Mouse (Mus musculus) splenic B cell, adult 2 months (primary cell): ENCODE measurements around the gene Rab11a.
"Not testable (repeated sequence)": the region's sequence is repeated elsewhere in the genome, so short reads cannot be mapped to it uniquely, and the experiment has no call there.

Experiments used
- DNase-seq: peaks from one replicate; pipeline ENCODE4 v3.0.0-alpha.2; 2011; ENCODE audit warnings: low read depth, low spot score
- H3K27me3 ChIP-seq: 2 replicates; pipeline ENCODE4 v1.6.1; 2012; ENCODE audit warnings: mild to moderate bottlenecking, low read length, moderate library complexity, mixed read lengths; ENCODE audit not compliant: control insufficient read depth, poor library complexity, insufficient read depth, severe bottlenecking
- H3K36me3 ChIP-seq: 2 replicates; pipeline ENCODE4 v1.6.1; 2012; ENCODE audit warnings: mild to moderate bottlenecking, low read length, moderate library complexity, mixed read lengths; ENCODE audit not compliant: control insufficient read depth, poor library complexity, insufficient read depth, severe bottlenecking

Rab11a gene

GRCm38 (mm10) chr9:64769066-64769695 is 31.6 kb upstream of the Rab11a start:
- Histone ChIP-seq H3K27me3 (no peaks in the 10 kb centered on the region), H3K36me3 (no peaks in the 10 kb centered on the region)
- peak; percentile 76 for DNase-seq

DNA sequence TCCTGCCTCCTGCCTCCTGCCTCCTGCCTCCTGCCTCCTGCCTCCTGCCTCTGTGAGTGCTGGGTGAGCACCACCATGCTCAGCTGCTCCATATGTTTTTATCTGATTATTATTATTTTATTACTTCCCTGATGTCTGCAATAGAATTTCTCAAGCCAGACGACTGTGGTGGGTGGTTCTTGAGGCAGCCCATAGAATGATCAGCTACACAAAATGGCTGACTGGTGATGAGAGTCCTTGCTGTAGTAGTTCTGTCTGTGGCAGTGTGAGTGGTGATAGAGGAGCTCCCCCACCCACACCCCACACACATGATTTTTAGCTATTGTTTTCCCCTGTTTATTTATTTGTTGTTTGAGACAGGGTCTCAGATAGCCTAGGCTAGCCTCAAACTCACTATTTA is 30.2 kb upstream of the Rab11a start:
- DNase-seq = no peak
- Histone ChIP-seq H3K27me3 (no peaks in the 10 kb centered on the region), H3K36me3 (no peaks in the 10 kb centered on the region)

DNA sequence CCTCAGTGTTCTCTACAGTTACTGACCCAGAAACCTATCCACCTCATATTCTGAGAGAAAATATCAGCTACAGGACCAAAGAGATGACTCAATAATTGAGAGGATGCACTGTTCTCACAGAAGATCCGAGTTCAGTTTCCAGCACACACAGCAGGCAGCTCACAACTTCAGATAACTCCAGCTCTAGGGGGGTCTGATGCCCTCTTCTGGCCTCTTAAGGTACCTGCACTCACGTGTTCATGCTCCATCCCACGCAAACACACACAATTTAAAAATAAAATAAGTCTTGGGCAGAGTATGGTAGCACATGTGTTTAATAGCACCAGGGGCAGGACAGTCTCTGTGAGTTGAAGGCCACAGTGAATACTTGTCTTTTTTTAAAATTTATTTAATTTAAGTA is 28.6 kb upstream of the Rab11a start:
- no peaks in the 10 kb centered on the region for H3K27me3 ChIP-seq
- no peak for DNase-seq
- H3K36me3 ChIP-seq = no peaks in the 10 kb centered on the region

DNA sequence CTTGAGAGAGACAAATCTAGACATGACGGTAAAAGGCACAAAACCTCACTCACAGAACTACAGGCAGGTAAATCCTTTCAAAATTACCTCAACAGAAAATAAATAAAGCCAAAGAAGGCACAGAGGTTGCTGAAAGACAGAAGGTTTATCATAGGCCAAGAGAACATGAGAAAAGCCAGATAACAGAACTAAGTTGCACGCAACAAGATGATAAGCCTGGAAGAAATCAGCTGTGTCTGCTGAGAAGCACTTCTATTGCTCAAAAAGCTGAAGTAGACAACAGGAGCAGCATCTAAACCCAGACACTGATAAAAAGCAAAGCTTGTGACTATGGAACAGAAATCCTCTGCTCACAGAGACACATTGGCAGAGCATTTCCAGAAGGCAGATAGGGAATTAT is 27.3 kb upstream of the Rab11a start:
- no peaks in the 10 kb centered on the region for H3K27me3 ChIP-seq

DNA sequence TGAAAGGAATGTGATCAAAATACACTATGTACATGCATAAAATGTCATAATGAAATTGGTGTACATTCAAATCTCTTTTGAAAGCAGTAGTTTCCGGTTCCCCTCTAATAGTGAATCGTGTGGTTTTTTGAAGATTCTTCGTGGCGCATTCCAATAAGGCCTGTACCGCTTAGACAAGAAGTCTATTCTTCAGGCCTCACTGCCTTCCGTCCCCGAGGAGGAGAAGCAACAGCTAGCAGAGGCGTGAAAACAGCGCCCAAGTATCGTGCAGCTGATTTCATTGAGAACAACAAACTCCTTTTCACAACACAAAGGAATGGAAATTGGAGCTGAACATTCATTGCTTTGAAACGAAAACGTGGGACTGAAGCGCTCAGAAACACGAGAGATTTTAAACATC is 20.5 kb upstream of the Rab11a start:
- Histone ChIP-seq H3K27me3 (no peaks in the 10 kb centered on the region), H3K36me3 (no peaks in the 10 kb centered on the region)
- DNase-seq = no peak

More for the DNA sequence above, 27.3 kb upstream of the Rab11a start:
- no peaks in the 10 kb centered on the region for H3K36me3 ChIP-seq
- no peak for DNase-seq

GRCm38 (mm10) chr9:64752575-64752974 is 15.0 kb upstream of the Rab11a start:
- Histone ChIP-seq H3K36me3 (no peaks in the 10 kb centered on the region), H3K27me3 (no peaks in the 10 kb centered on the region)
- no peak for DNase-seq

DNA sequence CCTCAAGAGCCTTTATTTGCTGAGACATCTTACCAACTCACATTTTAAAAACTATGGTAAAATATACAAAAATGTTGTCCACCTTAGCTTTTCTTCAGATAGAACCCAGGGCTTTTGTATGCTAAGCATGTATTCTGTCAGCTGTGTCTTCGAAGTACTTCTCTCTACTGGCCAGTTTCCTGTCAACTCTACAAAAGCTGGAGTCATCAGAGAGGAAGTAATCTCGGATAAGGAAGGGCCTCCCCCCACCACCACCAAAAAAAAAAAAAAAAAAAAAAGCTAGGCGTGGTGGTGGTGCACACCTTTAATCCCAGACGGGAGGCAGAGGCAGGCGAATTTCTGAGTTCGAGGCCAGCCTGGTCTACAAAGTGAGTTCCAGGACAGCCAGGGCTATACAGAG is 11.8 kb upstream of the Rab11a start:
- H3K27me3 ChIP-seq = no peaks in the 10 kb centered on the region
- DNase-seq = no peak
- no peaks in the 10 kb centered on the region for H3K36me3 ChIP-seq

DNA sequence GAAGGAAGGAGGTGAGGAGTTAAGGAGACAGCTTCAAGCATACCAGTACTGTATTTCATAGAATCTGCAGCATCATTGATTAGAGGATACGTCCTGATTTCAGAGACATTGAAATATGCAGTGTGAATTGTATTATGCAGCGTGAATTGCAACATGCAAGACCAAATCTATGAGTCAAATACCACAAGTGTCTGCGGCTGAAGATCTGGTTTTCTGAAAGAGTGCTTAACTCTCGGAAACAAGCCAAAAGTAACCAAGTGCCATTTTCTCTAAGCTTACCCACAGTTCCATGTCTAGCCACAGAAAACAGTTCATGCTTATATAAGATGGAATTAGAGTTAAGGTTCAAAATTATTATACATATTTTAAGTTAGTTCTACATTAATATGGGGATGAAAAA is 10.2 kb upstream of the Rab11a start:
- no peak for DNase-seq
- Histone ChIP-seq H3K36me3 (no peaks in the 10 kb centered on the region), H3K27me3 (no peaks in the 10 kb centered on the region)

- Histone ChIP-seq H3K36me3 (no peaks in the 10 kb centered on the region), H3K27me3 (no peaks in the 10 kb centered on the region)
- DNase-seq = peak; percentile 44
These were observed 4.9 kb upstream of the Rab11a start for GRCm38 (mm10) chr9:64742453-64742852.

GRCm38 (mm10) chr9:64739001-64739400 is 1.4 kb upstream of the Rab11a start:
- Histone ChIP-seq H3K36me3 (no peaks in the 10 kb centered on the region), H3K27me3 (no peaks in the 10 kb centered on the region)
- DNase-seq = no peak

DNA sequence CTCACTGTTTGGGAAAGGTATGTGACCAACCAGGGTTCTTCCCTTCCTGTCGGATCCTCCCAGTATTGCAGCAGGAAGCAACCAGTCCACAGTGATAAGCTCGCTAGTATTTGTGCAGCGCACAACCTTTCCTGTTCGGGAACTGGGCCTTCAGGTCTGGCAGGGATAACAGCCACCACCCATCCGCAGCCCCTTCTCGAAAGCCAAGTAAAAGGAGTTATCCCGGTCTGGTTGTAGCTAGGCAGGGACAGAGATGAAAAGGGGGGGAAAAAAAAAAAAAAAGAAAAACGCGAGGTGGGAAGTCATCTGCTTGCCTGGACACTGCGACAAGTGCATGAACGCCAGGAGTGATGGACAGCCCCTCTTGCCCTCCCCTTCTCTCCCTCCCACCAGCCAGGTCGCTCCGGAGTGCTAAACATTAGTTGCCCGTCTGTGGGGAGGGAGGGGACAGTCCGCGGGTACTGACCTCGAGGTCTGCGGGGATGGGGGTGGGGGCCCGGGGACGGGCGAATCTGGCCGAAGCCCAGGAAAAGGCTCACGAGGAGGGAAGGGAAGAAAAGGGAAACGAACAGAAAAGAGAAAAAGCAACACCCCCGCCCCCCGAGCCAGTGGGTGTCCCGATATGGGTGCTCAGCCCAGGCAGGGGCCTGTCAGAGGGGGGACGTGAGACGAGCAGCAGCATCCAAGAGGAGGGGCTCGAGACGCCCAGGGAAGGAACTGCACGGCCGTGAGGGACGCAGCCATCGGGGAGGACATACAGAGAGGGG is 736 bp downstream of the Rab11a start:
- H3K36me3 ChIP-seq = no peaks in the 10 kb centered on the region
- DNase-seq = peak; percentile 34
- H3K27me3 ChIP-seq = no peaks in the 10 kb centered on the region

- H3K27me3 ChIP-seq = no peaks in the 10 kb centered on the region
- H3K36me3 ChIP-seq = no peaks in the 10 kb centered on the region
- peak; percentile 35 for DNase-seq
These were observed 1.4 kb downstream of the Rab11a start for GRCm38 (mm10) chr9:64736076-64736638.

DNA sequence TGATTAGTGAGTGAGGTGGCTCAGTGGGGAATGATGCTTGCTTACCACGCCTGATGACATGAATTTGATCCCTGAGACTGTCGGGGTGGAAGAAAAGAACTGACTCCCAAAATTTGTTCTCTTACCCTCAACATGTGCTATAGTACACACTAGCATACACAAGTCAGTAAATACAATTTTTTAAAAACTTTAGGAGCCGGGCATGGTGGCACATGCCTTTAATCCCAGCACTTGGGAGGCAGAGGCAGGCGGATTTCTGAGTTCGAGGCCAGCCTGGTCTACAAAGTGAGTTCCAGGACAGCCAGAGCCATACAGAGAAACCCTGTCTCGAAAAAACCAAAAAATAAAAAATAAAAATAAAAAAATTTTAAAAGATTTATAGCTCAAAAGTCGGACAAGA is 2.6 kb downstream of the Rab11a start:
- DNase-seq, H3K36me3 ChIP-seq, H3K27me3 ChIP-seq: not testable (repeated sequence)

DNA sequence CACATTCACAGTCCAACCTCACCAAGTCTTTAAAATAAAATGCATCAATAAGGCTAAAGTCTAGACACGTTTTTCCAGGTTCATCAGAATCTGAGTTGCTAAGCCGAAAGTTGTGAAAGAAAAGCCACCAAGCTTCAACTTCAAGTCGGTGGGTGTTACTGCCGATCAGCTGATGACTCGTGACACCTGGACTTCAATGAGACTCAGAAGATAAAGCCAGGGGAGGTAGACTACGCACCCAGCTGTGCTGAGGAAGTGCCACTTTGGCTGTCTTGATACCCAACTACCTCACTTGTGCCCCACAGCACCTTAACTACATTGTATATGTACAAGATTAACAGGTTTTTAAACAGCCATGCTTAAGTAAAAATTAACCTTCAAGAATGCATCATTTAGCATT is 3.4 kb downstream of the Rab11a start:
- no peak for DNase-seq
- no peaks in the 10 kb centered on the region for H3K27me3 ChIP-seq
- H3K36me3 ChIP-seq = peaks cover 2% of the 10 kb centered on the region; the same call in 1 of the 2 replicates

- no peaks in the 10 kb centered on the region for H3K27me3 ChIP-seq
- H3K36me3 ChIP-seq = peaks cover 2% of the 10 kb centered on the region
- no peak for DNase-seq
These were observed 6.5 kb downstream of the Rab11a start for GRCm38 (mm10) chr9:64731029-64731560.
